Mouse (Mus musculus) mouse trophoblast stem cell (cell line): ENCODE data around the gene Bid.

Source experiments
- in situ Hi-C, 2 experiments: fragments of 300-500 bp; cut with MseI, MboI; formaldehyde crosslinking; loops; 2 replicates in 1 of 2; 3 replicates in 1 of 2; pipeline ENCODE4 v1.15.1; 2025

Bid gene

DNA sequence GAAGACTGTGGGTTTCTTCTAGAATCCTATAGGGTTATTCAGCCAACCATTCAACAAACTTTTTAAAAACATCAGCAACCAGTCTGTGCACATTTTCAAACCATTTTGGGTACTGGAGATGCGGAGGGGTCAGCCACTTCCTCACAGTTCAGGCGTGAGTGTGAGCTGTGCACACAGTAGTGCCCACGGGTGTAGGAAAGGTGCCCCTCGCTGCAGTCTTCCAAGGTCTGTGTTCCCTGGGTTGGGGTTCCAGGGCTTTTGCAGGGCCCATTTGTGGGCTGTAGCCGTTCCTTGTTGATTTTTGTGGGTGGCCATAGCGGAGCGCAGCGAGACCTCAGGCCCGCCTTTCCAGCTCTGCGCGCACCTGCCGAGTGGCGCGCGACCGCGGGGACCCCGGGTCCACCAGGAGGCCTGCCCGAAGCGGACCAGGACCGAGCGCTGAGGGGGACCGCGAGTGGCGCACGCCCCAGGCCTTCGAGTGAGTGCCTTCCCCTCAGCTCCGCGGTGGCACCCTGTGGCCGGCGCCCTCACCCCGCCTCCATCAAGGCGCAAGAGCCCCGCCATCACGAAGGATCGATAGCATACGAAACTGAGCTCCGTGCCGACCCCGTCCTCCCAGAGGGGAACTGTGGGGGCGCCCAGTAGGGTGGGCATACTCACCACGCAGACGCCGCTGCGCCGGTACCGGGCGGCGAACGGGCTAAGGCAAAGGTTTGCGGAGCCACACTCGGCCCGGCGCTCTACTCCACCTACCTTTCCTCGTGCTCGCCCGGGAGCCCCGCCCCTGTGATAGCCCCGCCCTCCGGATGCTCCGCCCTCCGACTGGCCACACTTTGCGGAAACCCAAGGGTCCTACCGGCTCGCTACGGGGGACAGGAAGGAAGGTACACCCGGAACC is at the start of gene Bid:
Gene Bid, minus strand, starts transcription at position 780 of the 898 bp plus-strand sequence.
- in situ Hi-C loops = no loop called here

DNA sequence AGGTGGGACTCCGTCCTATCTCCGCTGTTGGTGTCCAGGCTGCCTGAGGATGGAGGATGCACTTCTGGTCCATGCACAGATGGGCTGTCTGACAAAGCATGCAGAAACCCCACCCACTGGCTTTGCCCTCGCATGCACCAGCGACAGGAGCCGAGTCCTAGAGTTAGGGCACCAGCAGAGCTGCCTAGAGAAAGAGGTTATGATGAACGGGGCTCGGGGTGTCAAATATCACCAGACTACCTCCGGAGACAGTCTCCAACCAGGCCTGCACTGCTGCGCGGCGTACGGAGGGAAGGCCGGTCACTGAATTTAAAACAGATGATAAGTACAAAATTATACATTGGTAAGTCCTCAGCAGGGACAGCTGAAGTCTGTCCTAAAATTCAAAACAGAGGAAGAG is 49.2 kb upstream of the Bid start:
- in situ Hi-C loops = no loop called here

DNA sequence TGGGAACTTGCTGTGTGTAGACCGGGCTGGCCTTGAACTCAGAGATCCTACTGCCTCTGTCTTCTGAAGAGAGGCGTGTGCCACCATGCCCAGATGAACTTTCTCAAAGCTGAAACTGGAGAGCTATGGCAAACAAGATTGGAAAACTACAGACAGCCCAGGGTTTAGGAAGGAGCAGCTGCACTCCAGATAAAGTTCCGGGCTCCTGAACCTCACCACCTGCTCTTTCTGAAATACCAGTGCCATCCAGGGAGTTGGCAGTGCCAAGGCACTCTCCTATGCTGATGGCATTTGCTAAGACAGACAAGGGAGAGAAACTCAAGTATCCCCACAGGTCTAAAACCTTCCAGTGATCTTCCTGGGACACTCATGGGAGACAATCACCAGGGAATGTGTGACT is 47.5 kb upstream of the Bid start:
- in situ Hi-C loops = no loop called here

DNA sequence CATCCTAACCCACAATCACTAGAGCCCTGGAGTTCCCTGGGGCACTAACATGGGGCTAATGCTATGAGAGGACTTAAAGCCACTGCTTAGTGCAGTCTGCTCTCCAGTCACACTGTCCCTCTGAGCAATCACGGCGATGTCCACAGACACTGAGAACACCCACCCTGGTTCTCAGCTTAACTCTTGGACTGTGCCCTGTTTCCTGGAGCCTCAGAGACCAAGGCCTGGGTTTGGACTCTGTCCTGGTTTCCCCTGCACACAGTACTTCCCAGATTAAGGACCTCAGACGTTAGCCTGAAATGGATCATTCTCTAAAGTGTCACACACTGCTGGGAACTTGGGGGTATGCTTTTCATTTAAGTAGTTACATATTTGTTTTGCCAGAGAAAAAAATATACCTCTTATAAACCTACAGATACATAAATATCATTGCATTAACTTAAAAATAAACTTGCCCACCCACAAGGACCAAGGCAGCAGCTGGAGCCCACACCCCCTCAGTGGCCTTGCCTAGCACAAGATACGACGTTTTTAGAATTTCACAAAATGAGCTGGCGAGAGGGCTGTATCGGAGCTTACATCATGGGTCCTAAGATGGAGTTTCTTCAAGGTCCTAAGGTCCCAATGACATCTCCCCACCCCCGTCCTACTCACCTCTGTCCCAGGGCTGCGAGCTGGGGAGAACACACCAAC is 43.8 kb upstream of the Bid start:
- in situ Hi-C loops = no loop called here

DNA sequence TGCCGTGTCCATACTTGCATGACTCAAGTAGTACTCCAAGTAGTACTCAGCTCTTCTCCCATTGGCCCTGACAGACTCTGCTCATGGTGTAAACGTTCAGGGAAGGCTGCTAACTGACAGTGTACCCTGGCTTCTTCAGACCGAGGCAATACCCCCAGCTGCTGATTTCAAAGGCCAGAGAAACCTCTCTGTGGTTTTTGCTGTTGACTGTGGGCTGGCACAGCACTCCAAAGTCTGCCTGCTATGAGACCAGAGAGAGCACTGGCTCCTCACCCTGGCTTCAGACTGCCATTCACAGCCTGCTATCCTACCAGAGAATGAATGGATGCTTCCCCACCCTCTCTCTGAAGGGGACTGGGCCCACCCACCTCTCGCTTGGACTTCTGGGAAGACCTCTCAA is 40.7 kb upstream of the Bid start:
- in situ Hi-C loops = no loop called here

DNA sequence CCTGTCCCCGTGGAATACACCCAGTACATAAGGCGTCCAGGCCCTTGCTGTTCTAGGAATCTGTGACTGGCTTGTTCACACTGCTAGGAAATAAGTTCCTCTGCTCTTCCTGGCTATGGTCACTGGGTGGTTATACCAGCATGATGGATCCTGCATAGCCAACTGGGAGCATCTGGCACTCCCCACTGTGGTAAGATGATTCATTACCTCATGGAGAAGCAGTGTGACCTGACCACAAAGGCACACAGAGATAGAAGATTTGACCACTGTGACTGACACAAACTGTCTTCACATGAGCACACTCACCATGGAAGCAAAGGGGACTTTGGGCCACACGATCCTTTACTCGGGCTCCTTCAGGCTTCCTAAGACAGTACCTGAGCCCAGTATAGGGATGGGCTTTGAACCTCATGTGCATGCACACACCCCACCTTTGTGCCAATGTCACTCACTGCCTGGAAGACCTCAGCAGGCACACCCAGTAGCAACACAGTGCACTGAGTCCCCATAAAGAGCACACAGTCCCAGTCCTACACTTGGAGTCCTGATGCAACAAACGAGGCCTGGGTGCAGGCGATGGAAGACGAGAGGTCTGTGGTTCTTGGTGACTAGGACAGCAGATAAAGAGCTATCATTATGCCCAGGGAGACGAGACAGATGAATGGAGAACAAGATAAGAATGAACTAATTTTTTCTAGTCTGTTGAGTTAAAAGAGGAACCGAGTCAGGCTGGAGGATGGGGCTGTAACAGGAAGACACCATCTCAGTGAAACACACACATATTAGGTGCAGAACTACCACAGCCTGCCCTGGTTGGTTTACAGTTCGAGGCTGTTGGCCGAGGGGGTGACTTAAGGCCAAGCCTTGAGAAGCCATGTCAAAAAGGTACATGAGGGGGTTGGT is 39.9 kb upstream of the Bid start:
- in situ Hi-C loops = no loop called here

DNA sequence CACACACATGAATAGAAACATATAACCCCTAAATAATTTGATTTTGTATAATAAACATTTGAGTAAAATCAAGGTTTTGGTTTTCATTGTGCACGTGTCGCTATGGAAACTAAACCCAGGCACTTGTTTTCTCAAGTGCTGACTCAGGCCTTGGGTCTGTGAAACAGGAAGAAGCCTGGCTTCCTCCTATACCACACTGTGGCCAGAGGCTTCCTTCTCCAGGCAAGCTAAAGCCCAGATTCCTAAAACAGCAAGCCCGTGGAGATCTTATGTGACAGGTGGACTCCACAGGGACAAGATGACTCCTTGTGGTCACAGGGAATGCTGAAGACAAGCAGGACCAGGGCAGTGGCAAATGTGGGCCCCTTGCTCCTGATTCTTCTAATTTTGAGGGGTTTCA is 38.6 kb upstream of the Bid start:
- in situ Hi-C loops = no loop called here

DNA sequence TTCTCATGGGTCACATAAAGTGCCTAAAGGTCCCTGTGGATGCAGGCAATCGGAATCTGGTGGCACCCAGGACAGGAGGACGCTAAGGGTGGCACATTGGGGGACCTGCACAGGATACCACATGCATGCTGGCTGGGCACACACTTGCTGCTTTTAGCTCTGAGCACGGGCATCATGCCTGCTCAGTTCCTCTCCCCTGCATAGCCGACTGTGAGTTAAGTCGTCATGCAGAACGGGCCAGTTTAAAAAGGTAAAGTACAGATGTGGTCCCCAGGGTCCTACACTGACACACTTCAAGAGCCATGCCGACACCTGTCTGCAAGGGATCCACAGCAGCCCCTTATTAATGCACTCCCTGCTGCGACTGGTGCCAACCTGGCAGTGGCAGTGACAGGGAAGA is 37.6 kb upstream of the Bid start:
- in situ Hi-C loops = no loop called here

DNA sequence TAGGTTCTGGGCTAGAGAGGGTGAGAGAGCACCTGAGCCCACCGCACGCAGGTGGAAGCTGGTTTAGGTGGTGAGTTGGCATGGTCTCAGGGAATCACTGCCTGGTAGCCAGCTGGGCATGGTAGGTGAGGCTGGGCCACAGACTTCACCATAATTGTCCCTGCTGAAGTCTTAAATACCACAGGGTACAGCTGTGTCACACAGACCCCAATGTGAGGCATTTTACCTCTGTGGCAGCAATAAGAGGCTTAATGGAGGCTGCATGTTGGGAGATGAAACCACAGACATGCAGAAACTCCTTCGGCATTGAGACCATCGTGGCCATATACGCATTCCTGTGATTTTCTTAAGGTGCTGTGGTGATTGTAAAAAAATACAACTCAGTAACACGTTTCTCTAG is 35.8 kb upstream of the Bid start:
- in situ Hi-C loops = no loop called here

DNA sequence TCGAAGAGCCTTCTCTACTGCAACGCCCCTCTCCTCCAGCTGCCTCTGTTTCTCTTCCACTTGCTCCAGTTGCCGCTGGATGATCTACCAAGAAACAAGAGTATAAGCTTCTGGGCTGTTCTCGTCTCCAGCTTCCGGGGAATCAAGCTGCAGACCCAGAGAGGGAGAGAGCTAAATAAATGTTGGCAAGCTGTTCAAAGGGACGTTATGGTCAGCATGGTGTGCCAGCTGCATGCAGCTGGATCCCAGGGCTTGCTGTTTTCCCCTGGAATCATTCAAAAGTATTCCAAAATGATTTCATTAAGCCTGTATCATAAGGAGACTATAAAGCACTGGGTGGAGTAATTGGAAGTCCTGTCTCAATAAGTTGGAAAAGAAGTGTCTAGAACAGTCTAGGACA is 34.7 kb upstream of the Bid start:
- in situ Hi-C loops = no loop called here

DNA sequence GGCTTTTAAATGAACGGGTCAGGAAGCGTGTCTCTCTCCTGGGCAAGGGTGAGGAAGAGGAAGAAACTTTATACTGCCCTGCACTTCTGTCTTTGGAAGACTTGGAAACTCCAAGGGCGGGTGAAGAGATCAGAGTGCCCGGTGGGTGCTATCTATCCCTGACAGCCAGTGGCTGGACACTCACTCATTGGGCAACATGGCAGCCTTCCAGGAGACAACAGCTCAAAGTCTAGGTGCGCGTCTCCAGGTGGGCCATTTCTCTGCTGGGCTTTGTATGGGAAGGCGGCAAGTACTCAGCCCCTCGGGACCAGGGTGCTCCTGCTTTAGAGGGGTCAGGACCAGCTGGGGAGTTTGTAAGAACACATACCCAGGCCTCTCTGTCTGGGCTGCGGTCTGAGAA is 28.9 kb upstream of the Bid start:
- in situ Hi-C loops = no loop called here

DNA sequence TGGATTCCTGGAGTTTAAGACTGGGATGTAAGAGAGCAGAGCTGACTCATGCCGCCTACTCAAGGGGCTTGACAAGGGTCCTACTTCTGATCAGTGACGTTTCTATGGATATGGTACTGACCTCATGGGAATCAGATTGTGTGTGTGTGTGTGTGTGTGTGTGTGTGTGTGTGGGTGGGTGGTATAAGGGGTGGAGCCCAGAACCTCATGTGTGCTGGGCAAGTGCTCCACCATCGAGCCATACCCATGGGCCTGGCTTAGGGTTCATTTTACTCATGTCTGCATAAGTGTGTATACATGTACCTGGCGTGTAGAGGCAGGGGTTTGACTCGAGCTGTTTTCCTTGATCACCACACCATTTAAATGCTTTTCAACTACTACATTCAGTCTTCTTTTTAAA is 27.3 kb upstream of the Bid start:
- in situ Hi-C loops = no loop called here

DNA sequence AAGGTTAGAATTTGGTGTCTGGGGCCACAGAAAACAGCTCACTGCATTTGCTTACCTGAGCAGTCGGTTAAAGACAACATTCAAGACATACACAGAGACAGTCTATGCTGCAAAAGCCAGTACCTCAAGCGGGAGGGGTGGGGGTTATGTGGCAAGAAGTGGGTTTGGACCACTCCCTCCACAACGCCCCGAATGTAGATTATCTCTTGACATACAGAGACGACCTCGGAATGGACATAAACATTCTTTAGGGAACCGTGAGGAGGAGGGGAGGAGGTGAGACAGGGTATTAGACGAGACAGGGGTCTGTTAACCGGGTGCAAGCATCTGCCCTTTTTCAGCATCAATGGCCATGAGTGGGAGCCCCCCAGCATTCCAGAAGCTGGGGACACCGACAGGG is 26.9 kb upstream of the Bid start:
- in situ Hi-C loops = no loop called here

DNA sequence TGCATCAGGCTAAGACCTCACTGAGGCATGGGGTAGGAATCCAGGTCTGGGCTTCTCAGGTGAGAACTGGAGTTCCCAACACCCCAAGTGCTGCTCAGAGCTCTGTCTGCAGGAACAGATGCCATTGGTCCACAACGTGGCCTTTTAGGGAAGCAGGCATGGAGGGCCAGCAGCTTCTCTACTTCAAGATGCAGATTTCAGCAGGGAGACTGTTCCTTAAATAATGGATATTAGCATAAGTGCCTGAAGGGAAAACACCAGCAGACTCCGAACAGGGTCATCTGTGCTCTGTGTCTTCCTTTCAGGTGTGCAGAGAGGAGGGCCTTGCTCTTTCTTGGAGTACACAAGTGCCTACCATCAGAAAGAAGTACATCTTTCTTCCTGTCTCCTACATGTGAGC is 26.4 kb upstream of the Bid start:
- in situ Hi-C loops = no loop called here

DNA sequence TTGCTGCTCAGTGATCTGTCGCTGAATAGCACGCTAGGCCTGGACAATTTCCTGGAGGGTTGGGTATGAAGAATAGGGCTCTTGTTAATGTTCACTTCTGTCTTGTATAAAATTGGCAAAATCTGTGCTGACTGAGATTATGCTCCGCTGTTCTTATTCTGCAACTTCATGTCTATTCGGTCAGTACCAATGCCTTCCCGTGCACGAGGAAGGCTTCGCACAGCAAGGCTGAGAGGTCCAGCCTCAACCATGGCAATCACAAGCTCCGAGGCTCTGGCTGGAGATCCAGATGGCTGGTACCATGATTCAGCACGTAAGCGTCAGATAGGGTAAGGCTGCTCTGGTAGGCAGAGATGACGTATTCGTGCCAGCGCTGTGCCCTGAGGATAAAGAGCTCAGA is 24.9 kb upstream of the Bid start:
- in situ Hi-C loops = no loop called here

DNA sequence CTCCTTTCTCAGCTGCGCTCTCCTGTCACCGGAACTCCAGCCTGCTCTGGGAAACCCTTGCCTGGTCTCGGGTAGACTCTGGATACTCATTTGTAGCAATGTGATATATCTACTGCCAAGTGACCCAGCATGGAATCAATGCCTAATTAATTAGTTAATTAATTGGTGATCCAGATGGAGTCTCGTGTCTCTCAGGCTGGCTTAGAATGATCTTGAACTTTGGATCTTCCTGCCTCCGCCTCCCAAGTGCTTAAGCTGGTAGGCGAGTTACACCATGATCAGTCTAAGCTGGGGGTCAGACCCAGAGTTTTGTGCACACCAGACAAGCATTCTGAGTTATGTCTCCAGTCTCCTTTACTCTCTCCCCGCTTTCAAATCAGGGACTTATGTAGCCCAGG is 24.4 kb upstream of the Bid start:
- in situ Hi-C loops = no loop called here

DNA sequence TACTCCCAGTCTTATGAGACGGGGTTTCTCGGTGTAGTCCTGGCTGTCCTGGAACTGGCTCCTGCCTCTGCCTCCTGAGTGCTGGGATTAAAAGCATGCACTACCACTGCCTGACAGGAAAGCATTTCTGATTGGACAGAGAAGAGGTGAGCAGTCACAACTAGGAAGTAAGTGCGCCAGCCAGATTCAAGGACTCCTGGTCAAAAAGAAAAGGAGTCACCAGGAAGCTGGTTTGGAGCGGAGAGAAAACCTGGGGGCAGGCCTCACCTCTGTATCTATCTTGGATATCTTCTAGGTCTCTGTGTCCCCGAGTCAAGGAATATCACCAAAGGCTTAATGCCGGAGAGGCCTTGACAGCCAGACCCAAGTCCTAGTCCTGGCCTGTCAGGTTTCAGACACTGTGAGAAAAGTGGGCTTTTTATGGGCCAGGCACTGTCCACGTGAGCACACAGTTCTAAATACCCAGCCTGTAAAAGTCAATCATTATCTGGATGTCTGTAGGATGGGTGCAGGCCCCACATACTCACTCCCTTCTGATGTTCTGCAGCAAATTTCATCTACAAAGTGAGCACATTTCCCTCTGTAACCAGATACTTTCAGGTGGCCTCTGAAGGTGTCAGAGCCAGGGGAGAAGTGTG is 23.9 kb upstream of the Bid start:
- in situ Hi-C loops = no loop called here

DNA sequence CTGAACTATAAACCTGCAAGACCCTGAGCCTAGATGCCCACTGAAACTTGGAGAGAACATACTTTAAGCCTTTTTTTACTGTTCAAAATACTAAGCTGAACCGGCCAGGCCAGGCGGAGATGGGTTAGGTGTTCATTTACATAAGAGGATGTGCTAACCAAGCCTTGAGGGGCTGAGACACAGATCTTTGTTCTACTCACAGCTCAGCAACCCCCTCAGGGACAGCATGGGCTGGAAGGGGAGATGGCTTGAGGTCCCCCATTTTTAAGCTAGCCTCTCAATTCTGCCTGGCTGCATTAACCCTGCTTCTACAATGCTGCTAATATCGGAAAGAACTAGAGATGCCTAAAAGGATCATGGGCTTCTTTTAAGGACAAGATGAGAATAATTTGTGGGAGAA is 23.1 kb upstream of the Bid start:
- in situ Hi-C loops = no loop called here

DNA sequence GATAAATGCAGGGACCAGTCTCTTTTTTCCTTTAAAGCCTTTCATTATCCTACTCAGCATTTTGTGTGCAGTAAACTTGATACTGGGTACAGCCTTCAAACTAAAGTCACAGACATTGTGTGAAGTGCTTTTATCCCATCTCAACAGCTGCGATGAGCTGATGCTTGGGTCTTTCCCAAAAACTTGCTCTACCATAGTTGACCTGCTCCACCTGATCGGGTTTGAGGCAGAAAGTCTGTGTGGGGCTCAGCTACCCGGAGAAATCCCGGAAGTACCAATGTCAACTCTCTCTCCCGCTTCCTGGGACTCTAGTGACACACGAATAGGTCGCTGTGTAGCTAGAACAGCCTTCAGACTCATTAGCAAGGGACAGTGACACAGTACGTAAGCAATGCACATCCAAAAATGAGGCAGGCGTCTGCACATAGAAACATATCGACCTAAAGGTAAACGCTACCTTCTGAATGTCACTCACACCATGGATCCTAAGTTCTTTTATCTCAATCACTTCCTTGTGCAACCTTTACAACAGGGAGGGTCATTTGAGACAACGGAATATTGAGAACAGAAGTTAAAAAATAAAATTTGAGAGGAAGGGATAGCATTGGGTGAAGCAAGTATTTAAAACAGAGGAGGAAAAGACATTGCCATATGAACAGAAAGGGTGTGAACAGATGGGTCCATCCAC is 22.3 kb upstream of the Bid start:
- in situ Hi-C loops = no loop called here

DNA sequence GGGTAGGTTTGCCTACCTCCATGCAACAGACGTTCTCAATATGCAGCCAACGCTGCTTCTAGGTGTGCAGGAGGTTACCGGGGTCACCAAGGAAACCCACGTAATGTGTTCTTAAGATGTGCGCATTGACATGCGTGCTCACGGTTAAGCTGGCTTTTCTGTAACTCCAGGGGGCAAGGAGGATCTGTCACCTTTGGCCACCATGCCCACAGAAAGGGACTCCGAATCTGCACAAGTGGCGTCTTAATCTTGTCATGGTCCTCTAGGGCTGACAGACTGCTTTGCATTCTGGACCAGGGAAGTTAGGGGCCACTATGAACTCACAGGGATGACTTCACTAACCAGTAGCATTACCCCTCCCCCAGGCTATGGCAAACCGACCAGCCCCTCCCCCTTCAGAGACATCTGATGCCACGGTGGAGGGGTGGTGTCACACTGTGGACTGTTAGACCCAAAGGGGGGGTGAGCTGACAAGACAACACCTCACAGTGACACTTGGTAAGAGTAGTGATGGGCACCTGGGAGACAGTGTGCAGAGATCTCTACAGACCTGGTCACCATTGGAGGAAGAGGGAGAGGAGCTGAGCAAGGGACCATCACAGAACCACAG is 21.5 kb upstream of the Bid start:
- in situ Hi-C loops = no loop called here

DNA sequence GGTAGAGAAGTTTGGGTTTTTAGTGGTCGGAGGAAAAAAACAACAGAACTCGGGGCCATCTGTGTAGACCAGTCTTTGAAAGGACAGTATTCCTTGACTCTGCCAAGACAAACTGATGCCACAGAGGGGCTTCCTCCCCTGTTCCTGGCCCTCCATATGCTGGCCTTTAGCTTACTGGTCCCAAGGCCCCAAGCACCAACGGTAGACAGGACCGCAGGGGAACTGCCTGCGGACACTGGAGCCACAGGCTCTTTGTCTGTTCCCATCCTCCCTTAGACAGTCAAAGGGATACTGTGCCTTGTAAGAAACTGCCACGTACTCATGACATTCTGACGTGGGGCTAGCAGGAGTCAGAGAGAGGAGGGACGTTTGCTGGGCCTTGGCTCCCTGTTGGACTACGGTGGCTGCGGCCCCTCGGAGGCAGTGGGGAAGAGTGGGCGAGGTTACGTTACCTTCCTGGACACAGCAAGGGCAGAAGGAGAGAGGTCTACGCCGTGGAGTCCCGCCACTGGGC is 20.5 kb upstream of the Bid start:
- in situ Hi-C loops = no loop called here
